Mouse (Mus musculus) limb, embryonic 12.5 days (tissue): ENCODE data around the gene Rpusd1. TPM values are rescaled to one million over a fixed set of nuclear protein-coding genes. Genes with fewer than 3 reads are reported as not detected.

ENCODE experiments used
- ATAC-seq: fragments of 200-750 bp; cut with Nextera tagmentation; 2 replicates; pipeline ENCODE4 v1.8.0; 2017; ENCODE audit warnings: low read depth, moderate TSS enrichment; ENCODE audit not compliant: insufficient number of reproducible peaks, insufficient read depth, low FRiP score, low TSS enrichment
- H3K27ac ChIP-seq: fragments of 300-500 bp; sonication (generic); 2 replicates; pipeline ENCODE4 v1.5.1; 2016; ENCODE audit warnings: mild to moderate bottlenecking, moderate library complexity
- H3K27me3 ChIP-seq: fragments of 300-500 bp; sonication (generic); 2 replicates; pipeline ENCODE4 v1.6.1; 2016; ENCODE audit warnings: mild to moderate bottlenecking, moderate library complexity
- H3K36me3 ChIP-seq: fragments of 300-500 bp; sonication (generic); 2 replicates; pipeline ENCODE4 v1.6.1; 2016; ENCODE audit warnings: mild to moderate bottlenecking, moderate library complexity
- H3K4me1 ChIP-seq: fragments of 300-500 bp; sonication (generic); replicated peaks from 2 replicates; pipeline ENCODE4 v1.6.1; 2016
- H3K4me2 ChIP-seq: fragments of 300-500 bp; sonication (generic); 2 replicates; pipeline ENCODE4 v1.6.1; 2016; ENCODE audit warnings: mild to moderate bottlenecking, moderate library complexity
- H3K4me3 ChIP-seq: fragments of 300-500 bp; sonication (generic); replicated peaks from 2 replicates; pipeline ENCODE4 v1.5.1; 2016; ENCODE audit warnings: mild to moderate bottlenecking
- H3K9ac ChIP-seq: fragments of 300-500 bp; sonication (generic); replicated peaks from 2 replicates; pipeline ENCODE4 v1.6.1; 2016; ENCODE audit warnings: mild to moderate bottlenecking, moderate library complexity
- H3K9me3 ChIP-seq: fragments of 300-500 bp; sonication (generic); 2 replicates; pipeline ENCODE4 v1.6.1; 2016; ENCODE audit warnings: mild to moderate bottlenecking, moderate library complexity
- WGBS: fragments of 180-500 bp; shearing (Covaris S2); methylation state at CpG from one replicate; pipeline ENCODE4 v1.1.7; 2016; 5-methylcytosine and 5-hydroxymethylcytosine counted together
- polyA plus RNA-seq: library from polyadenylated mRNA; unstranded; fragments of >200 nt; fragmentation: Nextera tagmentation; extraction: Ambion mirVana; gene quantifications from 2 replicates; pipeline ENCODE4 v1.2.1, GENCODE M21; 2016

The Rpusd1 gene
- 21.6 and 22.4 TPM in 2 replicates for polyA plus RNA-seq

GRCm38 (mm10) chr17:25727265-25728008, at the start of gene Rpusd1, which contains the start of gene Chtf18:
Gene Rpusd1, plus strand, starts transcription at chr17:25727670.
Gene Chtf18, minus strand, starts transcription at chr17:25727419.
- WGBS = 1% methylated on average over 37 of the region's 37 CpGs
- Histone ChIP-seq H3K4me2 (peak within 1 kb of the TSS; percentile 95), H3K27ac (no peak within 1 kb of the TSS), H3K9me3 (no peaks in the 10 kb centered on the region), H3K27me3 (no peaks in the 10 kb centered on the region), H3K9ac (peak within 1 kb of the TSS; percentile 84), H3K36me3 (peaks cover 54% of the 10 kb centered on the region), H3K4me3 (peak within 1 kb of the TSS; percentile 67), H3K4me1 (peaks cover 21% of the 10 kb centered on the region)
- ATAC-seq = peak; percentile 98

GRCm38 (mm10) chr17:25677969-25678368, 49.5 kb upstream of the Rpusd1 start:
- H3K9me3 ChIP-seq = peaks cover 13% of the 10 kb centered on the region
- H3K36me3 ChIP-seq = no peaks in the 10 kb centered on the region
- no peak overlapping the region for H3K4me2 ChIP-seq
- H3K4me1 ChIP-seq = no peaks in the 10 kb centered on the region
- H3K4me3 ChIP-seq = no peak overlapping the region
- ATAC-seq = no peak
- H3K9ac ChIP-seq = no peak overlapping the region
- H3K27me3 ChIP-seq = peaks cover 17% of the 10 kb centered on the region
- WGBS = 58% methylated on average over 6 of the region's 6 CpGs
- H3K27ac ChIP-seq = no peak overlapping the region

GRCm38 (mm10) chr17:25679818-25680217, 47.7 kb upstream of the Rpusd1 start:
- Histone ChIP-seq H3K36me3 (no peaks in the 10 kb centered on the region), H3K9me3 (peaks cover 13% of the 10 kb centered on the region), H3K4me2 (no peak overlapping the region), H3K4me3 (no peak overlapping the region), H3K4me1 (no peaks in the 10 kb centered on the region), H3K27ac (no peak overlapping the region), H3K27me3 (peaks cover 24% of the 10 kb centered on the region), H3K9ac (0 out of 2 replicates have a peak overlapping the region, but pooled peaks have one; percentile 23)
- ATAC-seq = no peak
- WGBS = 12% methylated on average over 5 of the region's 5 CpGs

GRCm38 (mm10) chr17:25681636-25682035, 45.8 kb upstream of the Rpusd1 start:
- H3K27ac ChIP-seq = no peak overlapping the region
- WGBS = 86% methylated on average over 4 of the region's 4 CpGs
- H3K27me3 ChIP-seq = peaks cover 26% of the 10 kb centered on the region

GRCm38 (mm10) chr17:25686323-25686722, 41.1 kb upstream of the Rpusd1 start:
- H3K4me1 ChIP-seq = peaks cover 19% of the 10 kb centered on the region
- H3K9ac ChIP-seq = no peak overlapping the region
- no peak overlapping the region for H3K4me3 ChIP-seq
- no peak overlapping the region for H3K4me2 ChIP-seq
- no peaks in the 10 kb centered on the region for H3K36me3 ChIP-seq
- peaks cover 17% of the 10 kb centered on the region for H3K27me3 ChIP-seq
- no peak for ATAC-seq
- H3K9me3 ChIP-seq = no peaks in the 10 kb centered on the region
- H3K27ac ChIP-seq = no peak overlapping the region
- 39% methylated on average over 7 of the region's 7 CpGs for WGBS

More at GRCm38 (mm10) chr17:25681636-25682035, 45.8 kb upstream of the Rpusd1 start:
- Histone ChIP-seq H3K9ac (no peak overlapping the region), H3K4me2 (no peak overlapping the region), H3K9me3 (no peaks in the 10 kb centered on the region), H3K36me3 (no peaks in the 10 kb centered on the region), H3K4me3 (no peak overlapping the region), H3K4me1 (peaks cover 5% of the 10 kb centered on the region; the same call in 1 of the 2 replicates)
- no peak for ATAC-seq

GRCm38 (mm10) chr17:25688922-25689321, 38.5 kb upstream of the Rpusd1 start:
- Histone ChIP-seq H3K4me1 (peaks cover 19% of the 10 kb centered on the region), H3K9ac (no peak overlapping the region), H3K4me2 (no peak overlapping the region), H3K9me3 (no peaks in the 10 kb centered on the region), H3K27me3 (peaks cover 17% of the 10 kb centered on the region), H3K36me3 (no peaks in the 10 kb centered on the region), H3K4me3 (no peak overlapping the region), H3K27ac (no peak overlapping the region)
- 81% methylated on average over 4 of the region's 4 CpGs for WGBS
- no peak for ATAC-seq

- H3K4me1 ChIP-seq = peaks cover 7% of the 10 kb centered on the region
- no peak for ATAC-seq
- H3K4me3 ChIP-seq = no peak overlapping the region
- no peak overlapping the region for H3K9ac ChIP-seq
- no peaks in the 10 kb centered on the region; the same call in 1 of the 2 replicates for H3K27me3 ChIP-seq
- no peaks in the 10 kb centered on the region for H3K9me3 ChIP-seq
- no peaks in the 10 kb centered on the region for H3K36me3 ChIP-seq
- no peak overlapping the region for H3K27ac ChIP-seq
- no peak overlapping the region for H3K4me2 ChIP-seq
- 28% methylated on average over 1 of the region's 1 CpGs for WGBS
Measured at GRCm38 (mm10) chr17:25696263-25696662, 31.2 kb upstream of the Rpusd1 start.

GRCm38 (mm10) chr17:25698446-25698845, 29.0 kb upstream of the Rpusd1 start:
- Histone ChIP-seq H3K9ac (no peak overlapping the region), H3K4me2 (no peak overlapping the region), H3K27ac (no peak overlapping the region), H3K9me3 (no peaks in the 10 kb centered on the region), H3K4me1 (peaks cover 7% of the 10 kb centered on the region), H3K27me3 (no peaks in the 10 kb centered on the region; the same call in 1 of the 2 replicates), H3K36me3 (no peaks in the 10 kb centered on the region), H3K4me3 (no peak overlapping the region)
- 12% methylated on average over 7 of the region's 7 CpGs for whole genome bisulfite sequencing
- ATAC-seq = 0 out of 2 replicates have a peak, but pooled peaks have one; percentile 70

- H3K27me3 ChIP-seq = no peaks in the 10 kb centered on the region; the same call in 1 of the 2 replicates
- no peak overlapping the region for H3K4me3 ChIP-seq
- no peaks in the 10 kb centered on the region for H3K9me3 ChIP-seq
- ATAC-seq = no peak
- H3K27ac ChIP-seq = no peak overlapping the region
- no peak overlapping the region for H3K9ac ChIP-seq
- H3K4me1 ChIP-seq = peaks cover 7% of the 10 kb centered on the region
- H3K36me3 ChIP-seq = no peaks in the 10 kb centered on the region
- 58% methylated on average over 9 of the region's 9 CpGs for WGBS
- H3K4me2 ChIP-seq = no peak overlapping the region
Measured at GRCm38 (mm10) chr17:25700863-25701496, 26.5 kb upstream of the Rpusd1 start.

- H3K4me1 ChIP-seq = no peaks in the 10 kb centered on the region
- H3K4me3 ChIP-seq = no peak overlapping the region
- H3K9me3 ChIP-seq = peaks cover 8% of the 10 kb centered on the region; the same call in 1 of the 2 replicates
- WGBS = 87% methylated on average over 2 of the region's 2 CpGs
- no peak overlapping the region for H3K9ac ChIP-seq
- H3K27me3 ChIP-seq = peaks cover 14% of the 10 kb centered on the region
- ATAC-seq = no peak
- no peak overlapping the region for H3K4me2 ChIP-seq
- H3K36me3 ChIP-seq = no peaks in the 10 kb centered on the region
- H3K27ac ChIP-seq = no peak overlapping the region
Measured at GRCm38 (mm10) chr17:25709994-25710393, 17.5 kb upstream of the Rpusd1 start.

- Histone ChIP-seq H3K27ac (no peak overlapping the region), H3K9me3 (peaks cover 8% of the 10 kb centered on the region; the same call in 1 of the 2 replicates), H3K27me3 (peaks cover 25% of the 10 kb centered on the region), H3K4me2 (no peak overlapping the region), H3K4me3 (no peak overlapping the region), H3K36me3 (no peaks in the 10 kb centered on the region), H3K4me1 (peaks cover 3% of the 10 kb centered on the region), H3K9ac (no peak overlapping the region)
- no peak for ATAC-seq
- WGBS = 79% methylated on average over 4 of the region's 4 CpGs
Measured at GRCm38 (mm10) chr17:25711136-25711535, 16.3 kb upstream of the Rpusd1 start.
